Mouse (Mus musculus) brain, adult 2 months (tissue): ENCODE measurements around the gene Hmgn2.
A peak's percentile ranks its signal among the peaks of the same experiment; 100 is the strongest.

Experiments used
- DNase-seq: peaks from one replicate; pipeline ENCODE4 v3.0.0; 2011; ENCODE audit warnings: low read depth, low spot score

Hmgn2 gene

DNA sequence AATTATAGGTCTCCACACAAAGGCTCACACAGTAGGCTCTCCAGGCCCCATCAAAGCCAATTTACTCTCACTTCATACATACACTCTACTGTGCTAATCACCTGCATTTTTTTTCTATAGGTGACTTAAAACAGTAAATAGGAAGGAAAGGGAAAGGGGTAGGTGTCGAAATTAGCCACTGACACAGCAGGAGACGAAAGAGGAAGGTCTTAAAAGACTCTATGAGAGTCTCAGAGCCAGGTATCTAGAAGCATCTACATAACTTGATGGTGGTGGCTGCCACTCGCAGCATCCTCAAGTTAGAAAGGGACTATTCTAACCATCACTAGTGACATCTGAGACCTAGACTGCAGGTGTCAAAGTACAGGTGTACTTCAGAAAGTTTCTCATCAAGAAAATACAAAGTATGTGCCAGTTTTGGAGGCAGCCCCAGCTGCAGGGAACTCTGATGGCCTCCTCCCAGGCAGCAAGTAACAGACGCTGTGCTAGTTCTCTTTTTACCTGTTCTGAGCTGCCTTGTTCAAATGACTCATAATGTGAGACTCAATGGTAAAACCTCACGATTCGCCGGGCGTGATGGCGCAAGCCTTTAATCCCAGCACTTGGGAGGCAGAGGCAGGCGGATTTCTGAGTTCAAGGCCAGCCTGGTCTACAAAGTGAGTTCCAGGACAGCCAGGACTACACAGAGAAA, 9.7 kb upstream of the Hmgn2 start:
- no peak for DNase-seq

GRCm38 (mm10) chr4:133971741-133972140, 3.3 kb upstream of the Hmgn2 start:
- DNase-seq, result peak; percentile 62

DNA sequence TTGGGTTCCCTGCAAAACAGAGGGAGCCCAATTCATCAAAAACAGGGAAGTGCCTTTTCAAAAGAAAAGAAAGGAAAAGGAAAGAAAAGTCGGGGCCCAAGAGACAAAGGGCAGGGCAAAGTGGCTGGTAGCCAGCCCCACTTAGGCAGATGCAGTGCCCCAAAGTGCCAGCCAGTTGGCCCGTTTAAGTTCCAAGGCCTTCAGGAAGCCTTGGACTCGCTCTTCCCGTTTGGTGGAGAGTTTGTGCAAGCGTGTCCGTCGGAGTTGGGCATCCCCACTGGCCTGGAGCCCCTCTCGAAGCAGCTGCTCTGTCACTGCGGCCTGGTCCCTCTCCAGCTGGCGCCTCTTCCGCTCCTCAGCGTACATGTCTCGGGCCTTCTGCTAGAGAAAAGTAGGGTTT, 2.4 kb upstream of the Hmgn2 start:
- no peak for DNase-seq

GRCm38 (mm10) chr4:133970196-133970595, 1.7 kb upstream of the Hmgn2 start:
- DNase-seq, result peak; percentile 43

- peak; percentile 37 for DNase-seq
Measured at GRCm38 (mm10) chr4:133969114-133969770, 792 bp upstream of the Hmgn2 start.

DNA sequence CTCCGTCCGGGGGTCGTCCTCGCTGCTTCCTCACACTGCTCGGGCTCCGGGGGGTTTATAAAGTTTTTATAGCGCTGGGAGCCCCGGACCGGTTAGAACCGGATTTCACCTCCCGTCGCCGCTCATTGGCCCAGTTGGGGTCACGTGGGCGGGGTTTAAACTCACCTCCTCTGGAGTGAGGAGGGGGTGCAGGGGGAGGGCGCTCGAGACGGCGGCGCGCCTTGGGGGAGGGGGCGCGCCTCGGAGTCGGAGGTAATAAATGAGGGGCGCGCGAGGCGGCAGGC, 642 bp downstream of the Hmgn2 start:
- peak; percentile 97 for DNase-seq

GRCm38 (mm10) chr4:133967138-133967865, 1.1 kb downstream of the Hmgn2 start:
- DNase-seq, result peak; percentile 97

- no peak for DNase-seq
Measured at GRCm38 (mm10) chr4:133966271-133966940, 2.0 kb downstream of the Hmgn2 start.

DNA sequence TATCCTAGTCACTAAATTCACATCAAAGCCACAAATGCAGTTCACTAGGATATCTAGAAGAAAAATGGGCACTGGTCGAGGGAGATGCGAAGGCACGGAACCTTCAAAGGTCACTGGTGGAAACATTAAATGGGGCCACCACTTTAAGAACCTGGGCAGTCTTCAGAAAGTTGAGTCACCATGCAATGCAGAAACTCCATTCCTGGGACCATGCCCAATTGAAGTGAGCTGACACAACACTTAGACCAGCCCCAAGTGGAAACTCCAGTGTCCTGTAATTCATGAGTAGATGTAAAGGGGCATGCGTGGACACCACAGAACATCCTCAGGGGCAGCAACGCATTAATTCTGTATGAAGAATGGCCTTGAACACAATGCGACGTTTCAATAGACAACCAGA, 5.9 kb downstream of the Hmgn2 start:
- DNase-seq, result no peak

DNA sequence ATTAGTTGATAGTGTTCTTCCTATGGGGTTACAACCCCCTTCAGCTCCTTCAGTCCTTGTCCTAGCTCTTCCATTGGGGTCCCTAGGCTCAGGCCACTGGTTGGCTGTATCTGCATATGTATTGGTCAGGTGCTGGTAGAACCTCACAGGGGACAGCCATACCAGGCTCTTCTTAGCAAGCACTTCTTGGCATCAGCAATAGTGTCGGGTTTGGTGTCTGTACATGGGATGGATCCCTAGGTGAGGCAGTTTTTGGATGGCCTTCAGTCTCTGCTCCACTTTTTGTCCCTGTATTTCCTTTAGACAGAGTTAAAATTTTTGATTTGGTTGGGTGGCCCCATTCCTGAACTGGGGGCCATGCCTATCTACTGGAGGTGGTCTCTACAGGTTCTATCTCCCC, 9.6 kb downstream of the Hmgn2 start:
- no peak for DNase-seq

DNA sequence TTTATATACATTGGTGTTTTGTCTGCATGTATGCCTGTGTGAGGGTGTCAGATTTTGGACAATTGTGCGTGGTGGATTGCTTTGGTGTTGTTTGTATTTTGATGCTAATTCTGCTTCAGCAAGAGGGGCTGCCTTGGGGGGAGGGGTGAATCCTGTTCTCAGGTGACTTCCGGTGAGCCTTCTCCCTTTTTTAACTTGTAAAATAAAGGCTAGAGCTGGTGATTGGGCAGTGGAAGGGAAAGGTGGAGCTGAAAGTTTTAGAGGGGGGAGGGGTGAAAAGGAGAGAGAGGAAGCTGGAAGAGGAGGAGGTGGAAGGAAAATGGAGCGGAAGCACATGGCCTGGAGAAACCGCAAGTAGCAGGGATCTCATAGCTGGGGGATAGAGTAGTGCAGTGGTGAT, 12.1 kb downstream of the Hmgn2 start:
- no peak for DNase-seq

- DNase-seq, result no peak
Measured at GRCm38 (mm10) chr4:133946736-133947135, 21.7 kb downstream of the Hmgn2 start.

GRCm38 (mm10) chr4:133943791-133944190, 24.7 kb downstream of the Hmgn2 start:
- no peak for DNase-seq

- DNase-seq, result no peak
Measured at GRCm38 (mm10) chr4:133942679-133943078, 25.8 kb downstream of the Hmgn2 start.

DNA sequence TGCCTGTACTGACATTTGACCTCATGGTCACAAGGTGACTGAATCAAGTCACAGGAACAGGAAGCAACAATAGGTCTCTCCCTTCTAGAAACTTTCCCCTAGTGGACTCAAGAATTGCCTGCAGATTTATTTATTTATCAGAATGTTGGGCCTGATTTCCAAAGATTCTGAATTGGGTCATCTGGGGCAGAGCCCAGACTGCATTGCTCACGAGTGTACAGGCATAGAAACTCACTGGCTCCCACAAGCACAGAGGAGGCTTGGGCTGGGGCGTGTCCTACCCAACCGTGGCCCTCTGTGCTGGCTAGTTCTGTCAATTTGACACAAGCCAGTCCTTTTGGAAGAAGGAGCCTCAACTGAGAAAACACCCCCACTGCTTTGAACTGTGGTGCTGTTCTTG, 26.9 kb downstream of the Hmgn2 start:
- DNase-seq, result no peak

GRCm38 (mm10) chr4:133940386-133941260, 27.8 kb downstream of the Hmgn2 start:
- no peak for DNase-seq

DNA sequence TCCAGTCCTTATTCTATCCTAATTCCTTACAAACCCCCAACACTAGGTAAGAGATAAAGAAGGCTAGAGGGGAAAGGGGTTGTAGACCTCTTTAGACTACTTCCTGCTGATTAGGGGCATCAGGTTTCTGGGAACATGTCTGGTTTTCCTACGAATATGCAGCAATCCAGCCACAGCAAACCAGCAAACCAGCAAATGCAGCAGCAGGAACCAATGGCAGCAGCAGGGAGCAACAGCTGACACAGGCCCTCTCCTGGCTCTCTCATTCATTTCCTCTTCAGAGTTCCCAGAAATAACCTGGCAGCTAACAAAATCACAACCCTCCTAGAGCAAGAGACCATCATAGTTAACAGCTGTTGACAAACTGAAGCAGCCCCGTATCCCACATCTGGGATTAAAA, 30.4 kb downstream of the Hmgn2 start:
- DNase-seq, result no peak

DNA sequence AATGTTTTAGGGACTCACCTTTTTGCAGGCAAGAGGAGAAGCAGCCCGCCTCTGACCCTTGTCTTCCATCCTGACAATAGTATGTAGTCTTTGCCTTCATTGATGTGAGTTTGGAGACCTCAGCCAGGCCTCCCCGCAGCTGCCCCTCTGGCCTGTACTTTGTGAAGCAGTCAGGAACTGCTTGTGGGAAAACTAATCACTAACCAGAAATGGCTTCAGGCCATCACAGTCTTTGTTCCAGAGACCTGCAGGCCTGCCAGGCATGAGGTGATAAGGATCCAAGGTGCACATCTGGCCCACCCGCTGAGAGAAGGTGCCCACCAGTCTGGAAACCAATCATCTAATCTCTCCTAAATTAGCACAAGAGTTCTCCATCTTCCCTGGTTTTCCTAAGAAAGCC, 36.7 kb downstream of the Hmgn2 start:
- DNase-seq, result no peak

- no peak for DNase-seq
Measured at GRCm38 (mm10) chr4:133931349-133931748, 37.1 kb downstream of the Hmgn2 start.

- DNase-seq, result no peak
Measured at GRCm38 (mm10) chr4:133929278-133929670, 39.2 kb downstream of the Hmgn2 start.

DNA sequence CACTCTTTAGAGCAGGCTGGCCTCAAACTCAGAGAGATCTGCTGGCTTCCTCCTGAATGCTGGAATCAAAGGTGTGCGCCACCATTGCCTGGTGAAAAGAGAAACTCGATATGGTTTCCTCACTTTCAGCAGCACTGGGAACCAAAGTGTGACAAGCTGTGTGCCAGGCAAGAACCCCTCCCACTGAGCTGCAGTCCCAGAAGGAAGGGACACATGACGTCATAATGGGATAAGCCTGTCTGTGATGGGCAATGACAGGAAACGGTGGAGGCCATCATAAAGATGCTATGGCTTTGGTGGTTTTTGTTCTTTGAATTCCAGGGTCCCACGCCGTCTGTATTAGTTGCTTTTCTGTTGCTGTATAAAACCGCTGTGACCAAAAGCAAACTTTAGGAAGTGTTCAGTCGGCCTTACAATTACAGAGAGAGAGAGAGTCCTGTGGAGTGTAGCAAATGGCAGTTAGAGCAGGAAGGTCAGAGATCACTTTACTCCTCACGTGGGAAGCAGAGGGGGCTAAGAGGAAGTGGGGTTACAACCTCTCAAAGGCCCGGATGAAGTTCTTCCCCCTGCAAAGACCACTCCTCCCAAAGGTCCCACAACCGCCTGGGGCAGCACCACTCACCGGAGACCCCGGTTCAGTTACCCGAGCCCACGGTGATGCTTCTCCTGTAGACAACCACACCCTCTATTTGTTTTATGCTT, 39.7 kb downstream of the Hmgn2 start:
- no peak for DNase-seq
